Mouse (Mus musculus) naive thymus-derived CD4-positive, alpha-beta T cell, adult 2 months (primary cell): Measurements from ENCODE around the gene Otud7b.

ENCODE experiments used
- DNase-seq: peaks from one replicate; pipeline ENCODE4 v3.0.0-alpha.2; 2011; ENCODE audit warnings: low read depth

Otud7b gene

GRCm38 (mm10) chr3:96104261-96105065 is at the start of gene Otud7b:
Otud7b (plus strand) TSS chr3:96104527.
- DNase-seq, result peak; percentile 82

GRCm38 (mm10) chr3:96055294-96055693 is 49.0 kb upstream of the Otud7b start:
- DNase-seq, result no peak

GRCm38 (mm10) chr3:96056031-96056430 is 48.3 kb upstream of the Otud7b start:
- no peak for DNase-seq

- DNase-seq, result peak; percentile 82
Measured at GRCm38 (mm10) chr3:96057747-96058204, 46.6 kb upstream of the Otud7b start.

GRCm38 (mm10) chr3:96058231-96058896 is 46.0 kb upstream of the Otud7b start, which contains the start of gene Vps45:
Vps45 (minus strand) TSS chr3:96058466.
- DNase-seq, result peak; percentile 76

- no peak for DNase-seq
Measured at GRCm38 (mm10) chr3:96060146-96060545, 44.2 kb upstream of the Otud7b start.

GRCm38 (mm10) chr3:96063299-96063698 is 41.0 kb upstream of the Otud7b start:
- DNase-seq, result no peak

- DNase-seq, result no peak
Measured at GRCm38 (mm10) chr3:96064217-96064616, 40.1 kb upstream of the Otud7b start.

GRCm38 (mm10) chr3:96065147-96065546 is 39.2 kb upstream of the Otud7b start:
- no peak for DNase-seq

- DNase-seq, result peak; percentile 72
Measured at GRCm38 (mm10) chr3:96065754-96066375, 38.5 kb upstream of the Otud7b start.

GRCm38 (mm10) chr3:96066741-96067140 is 37.6 kb upstream of the Otud7b start:
- DNase-seq, result no peak

- no peak for DNase-seq
Measured at GRCm38 (mm10) chr3:96069046-96069445, 35.3 kb upstream of the Otud7b start.

- DNase-seq, result no peak
Measured at GRCm38 (mm10) chr3:96069542-96069941, 34.8 kb upstream of the Otud7b start.

GRCm38 (mm10) chr3:96070241-96070640 is 34.1 kb upstream of the Otud7b start:
- no peak for DNase-seq

GRCm38 (mm10) chr3:96072921-96073486 is 31.3 kb upstream of the Otud7b start:
- DNase-seq, result no peak

GRCm38 (mm10) chr3:96078066-96078465 is 26.3 kb upstream of the Otud7b start:
- no peak for DNase-seq

GRCm38 (mm10) chr3:96078711-96079110 is 25.6 kb upstream of the Otud7b start:
- DNase-seq, result no peak

- peak; percentile 52 for DNase-seq
Measured at GRCm38 (mm10) chr3:96081006-96081405, 23.3 kb upstream of the Otud7b start.

- no peak for DNase-seq
Measured at GRCm38 (mm10) chr3:96081650-96082049, 22.7 kb upstream of the Otud7b start.

- DNase-seq, result no peak
Measured at GRCm38 (mm10) chr3:96082100-96082499, 22.2 kb upstream of the Otud7b start.

GRCm38 (mm10) chr3:96082714-96083508 is 21.4 kb upstream of the Otud7b start:
- DNase-seq, result no peak
